Mouse (Mus musculus) heart, adult 18-20 months (tissue): ENCODE results near the gene Zzef1. TPM values are rescaled to one million over a fixed set of nuclear protein-coding genes. Genes with fewer than 3 reads are reported as not detected.

Experiments used
- DNase-seq, 2 experiments: peaks; one replicate each; pipeline ENCODE4 v3.0.0; 2021 to 2022; ENCODE audit warnings: mixed read lengths in 1 of 2
- microRNA-seq, 2 experiments: library from miRNA; unstranded; fragments of <30 nt; microRNA quantifications; one replicate each; pipeline ENCODE4 v1.2.0; 2022
- total RNA-seq, 2 experiments: library from RNA; stranded (reverse); gene quantifications; 2 replicates each; pipeline ENCODE4 v1.2.3; 2021

The Zzef1 gene
- total RNA-seq, 2 experiments from 2014 or later, result 16.5 to 19.6 TPM

- peak; percentile 35 to 51 for DNase-seq
These were observed 159.4 kb downstream of the Zzef1 start for GRCm38 (mm10) chr11:72955339-72955974.

- DNase-seq, result no peak
These were observed 161.3 kb downstream of the Zzef1 start for GRCm38 (mm10) chr11:72957318-72957717.

- DNase-seq, result peak in 1 of 2 experiments; percentile 17
These were observed 164.1 kb downstream of the Zzef1 start for GRCm38 (mm10) chr11:72959924-72960679.

GRCm38 (mm10) chr11:72960723-72961071 lies 164.7 kb downstream of the Zzef1 start:
- peak in 1 of 2 experiments; percentile 33 for DNase-seq

GRCm38 (mm10) chr11:72961072-72961980 lies 165.3 kb downstream of the Zzef1 start, which contains the start of gene Atp2a3:
TSS of gene Atp2a3 (plus strand) at chr11:72961169.
- peak; percentile 35 to 56 for DNase-seq

GRCm38 (mm10) chr11:72962378-72962777 lies 166.4 kb downstream of the Zzef1 start:
- no peak for DNase-seq

- no peak for DNase-seq
These were observed 167.2 kb downstream of the Zzef1 start for GRCm38 (mm10) chr11:72963058-72963788.

- DNase-seq, result no peak
These were observed 167.8 kb downstream of the Zzef1 start for GRCm38 (mm10) chr11:72963789-72964294.

GRCm38 (mm10) chr11:72974995-72975503 lies 179.0 kb downstream of the Zzef1 start:
- DNase-seq, result no peak

Small RNAs within 50 kb of the gene (microRNA-seq; reads per million reads assigned to microRNA genes)
- gene Gm44467, result 0 reads per million in 2 experiments

Other genes with a start within 250 kb of the Zzef1 start
- gene Spns3, start 245.7 kb upstream of the Zzef1 start, total RNA-seq, result not detected
- gene Ube2g1, start 188.9 kb upstream of the Zzef1 start, total RNA-seq, result 10 to 100 TPM; 49.6 to 54.7 TPM
- gene Ankfy1, start 106.2 kb upstream of the Zzef1 start, total RNA-seq, result 10 to 100 TPM; 15.3 to 16.6 TPM
- 10 to 100 TPM; 21.5 to 24.3 TPM for gene Cyb5d2, start 84 bp upstream of the Zzef1 start, total RNA-seq
- gene Atp2a3, start 164.9 kb downstream of the Zzef1 start, total RNA-seq, result 10 to 100 TPM in 1 of 2 experiments, 1 to 10 TPM in 1; 8.6 to 15.8 TPM
- gene P2rx1, start 202.9 kb downstream of the Zzef1 start, total RNA-seq, result under 1 TPM; 0.25 to 0.28 TPM
- under 1 TPM; 0.90 to 0.92 TPM for gene Camkk1, start 222.8 kb downstream of the Zzef1 start, total RNA-seq